Mouse (Mus musculus): ENCODE measurements at regions not wholly inside any gene's neighbourhood (a gene's known extent, or its start where the extent isn't known, plus 50 kb on each side); places are given as distances from the start of the nearest gene placed in this dataset.
A peak's percentile ranks its signal among the peaks of the same experiment; 100 is the strongest.

DNA sequence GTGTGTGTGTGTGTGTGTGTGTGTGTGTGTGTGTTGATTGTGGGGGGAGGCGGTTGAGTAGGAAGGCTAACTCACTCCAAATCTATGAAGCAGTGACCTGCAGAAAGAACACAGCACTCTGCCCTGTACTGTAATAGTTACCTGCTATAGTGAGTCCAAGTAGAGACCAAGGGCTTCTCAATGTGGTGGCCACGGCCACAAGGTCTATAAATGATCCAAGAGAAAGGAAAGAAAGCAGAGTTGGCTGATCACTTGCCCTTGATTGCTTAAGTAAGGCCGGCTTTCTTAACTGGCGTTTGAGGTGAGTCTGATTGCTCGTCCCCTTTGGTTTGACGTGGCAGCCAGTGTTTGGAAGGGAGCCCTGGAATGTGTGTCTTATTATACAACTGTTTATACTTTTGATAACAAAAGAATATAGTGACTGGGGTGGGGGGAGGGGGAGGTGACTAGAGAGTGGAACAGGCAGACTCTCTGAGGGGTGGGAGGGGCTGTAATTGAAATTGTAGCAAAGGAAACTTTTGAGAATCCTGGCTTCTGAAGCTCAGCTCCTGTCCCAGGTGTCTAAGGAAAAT, 473.3 kb upstream of the Kif2a start:
- no peak for DNase-seq (ENCODE audit: extremely low spot score, low spot score)

GRCm38 (mm10) chr13:107493765-107494164, 471.8 kb upstream of the Kif2a start:
- no peak for DNase-seq (ENCODE audit: extremely low spot score, low spot score)

GRCm38 (mm10) chr13:107492448-107492847, 470.5 kb upstream of the Kif2a start:
- DNase-seq (ENCODE audit: extremely low spot score, low spot score), result no peak

DNA sequence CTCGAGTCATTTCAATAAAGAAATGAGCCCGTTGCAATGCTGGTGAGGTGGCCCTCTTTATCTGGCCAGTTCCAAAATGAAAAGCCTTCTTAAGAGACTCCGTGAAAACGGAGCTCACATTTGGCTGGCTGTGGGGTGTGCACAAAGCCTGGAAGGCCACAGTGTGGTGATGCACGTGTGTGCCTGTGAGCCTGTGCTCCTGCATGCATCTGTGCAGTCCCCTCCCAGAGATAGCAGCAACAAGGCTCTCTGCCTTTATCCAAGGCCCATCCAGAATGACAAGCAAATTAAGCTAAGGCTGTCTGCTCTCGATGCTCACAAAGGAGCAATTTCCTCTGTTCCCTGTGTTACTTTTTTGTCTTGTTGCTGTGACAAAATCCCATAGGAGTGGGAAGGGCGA, 469.5 kb upstream of the Kif2a start:
- DNase-seq (ENCODE audit: extremely low spot score, low spot score), result no peak

- no peak for DNase-seq (ENCODE audit: extremely low spot score, low spot score)
Measured at GRCm38 (mm10) chr13:107485400-107486017, 463.6 kb upstream of the Kif2a start.

DNA sequence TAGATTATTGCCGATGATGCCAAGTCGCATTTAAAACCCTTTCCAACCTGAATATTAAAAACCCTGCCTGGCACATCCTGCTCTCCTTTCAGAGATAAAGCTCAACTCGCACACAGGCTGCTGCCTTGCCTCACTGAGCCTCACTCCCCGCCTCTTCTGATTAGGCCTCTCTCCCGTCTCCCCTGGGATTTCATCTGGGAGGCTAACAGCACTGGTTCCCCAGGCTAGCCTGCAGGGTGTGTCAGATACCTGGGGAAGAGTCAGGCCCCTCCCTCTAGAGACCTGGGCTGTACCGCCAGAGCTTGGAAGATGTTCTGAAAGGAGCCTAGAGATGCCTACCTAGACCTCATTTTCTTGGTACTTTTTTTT, 462.7 kb upstream of the Kif2a start:
- no peak for DNase-seq (ENCODE audit: extremely low spot score, low spot score)

DNA sequence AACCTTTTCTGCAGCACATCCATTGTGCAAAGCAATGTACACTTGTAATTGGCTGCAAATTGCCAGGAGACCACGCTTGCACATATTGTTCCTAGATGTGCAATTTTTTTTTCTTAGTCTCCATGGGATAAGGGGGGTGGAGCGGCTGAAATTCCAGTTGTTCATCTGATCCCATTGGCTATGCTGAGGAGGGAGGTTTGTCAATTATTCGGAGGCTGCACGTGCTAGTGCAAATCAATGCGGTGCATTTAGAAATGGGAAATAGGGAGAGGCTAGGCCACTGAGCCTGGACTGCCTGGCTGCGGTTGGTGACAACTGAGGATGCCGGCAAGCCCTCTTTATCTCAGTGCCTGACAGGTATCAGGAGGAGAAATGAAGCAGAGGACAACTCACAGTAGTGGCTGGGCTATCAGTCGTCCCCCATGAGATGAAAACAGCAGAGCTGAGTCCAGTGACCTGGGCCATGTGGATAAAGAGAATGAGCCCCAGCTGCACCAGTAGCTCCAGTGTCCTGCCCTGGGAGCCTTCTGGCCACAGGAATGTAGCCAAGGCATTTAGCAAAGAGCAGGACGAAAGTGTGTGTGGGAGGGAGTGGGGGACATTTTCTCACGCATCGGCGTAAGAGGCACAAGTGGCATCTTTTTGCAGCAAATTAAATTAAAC, 462.2 kb upstream of the Kif2a start:
- DNase-seq (ENCODE audit: extremely low spot score, low spot score), result no peak

DNA sequence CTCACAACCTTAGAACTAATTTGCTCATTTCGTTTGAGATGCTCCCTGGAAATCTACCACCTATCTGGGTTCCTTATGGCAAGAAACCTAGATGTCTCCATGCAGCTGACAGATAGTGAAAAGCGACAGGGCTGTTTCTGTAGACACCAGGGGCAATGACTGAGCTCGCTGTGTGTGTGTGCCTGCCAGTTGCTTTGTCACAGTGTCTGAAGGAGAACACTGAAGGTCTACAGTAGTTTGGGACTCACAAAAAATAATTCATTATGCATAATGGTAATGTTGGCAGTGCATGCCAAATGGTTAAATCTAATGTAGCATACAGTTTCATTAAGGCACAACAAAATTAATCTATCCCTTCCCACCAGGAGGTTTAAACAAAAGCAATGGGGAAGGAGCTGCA, 453.2 kb upstream of the Kif2a start:
- no peak for DNase-seq (ENCODE audit: extremely low spot score, low spot score)

DNA sequence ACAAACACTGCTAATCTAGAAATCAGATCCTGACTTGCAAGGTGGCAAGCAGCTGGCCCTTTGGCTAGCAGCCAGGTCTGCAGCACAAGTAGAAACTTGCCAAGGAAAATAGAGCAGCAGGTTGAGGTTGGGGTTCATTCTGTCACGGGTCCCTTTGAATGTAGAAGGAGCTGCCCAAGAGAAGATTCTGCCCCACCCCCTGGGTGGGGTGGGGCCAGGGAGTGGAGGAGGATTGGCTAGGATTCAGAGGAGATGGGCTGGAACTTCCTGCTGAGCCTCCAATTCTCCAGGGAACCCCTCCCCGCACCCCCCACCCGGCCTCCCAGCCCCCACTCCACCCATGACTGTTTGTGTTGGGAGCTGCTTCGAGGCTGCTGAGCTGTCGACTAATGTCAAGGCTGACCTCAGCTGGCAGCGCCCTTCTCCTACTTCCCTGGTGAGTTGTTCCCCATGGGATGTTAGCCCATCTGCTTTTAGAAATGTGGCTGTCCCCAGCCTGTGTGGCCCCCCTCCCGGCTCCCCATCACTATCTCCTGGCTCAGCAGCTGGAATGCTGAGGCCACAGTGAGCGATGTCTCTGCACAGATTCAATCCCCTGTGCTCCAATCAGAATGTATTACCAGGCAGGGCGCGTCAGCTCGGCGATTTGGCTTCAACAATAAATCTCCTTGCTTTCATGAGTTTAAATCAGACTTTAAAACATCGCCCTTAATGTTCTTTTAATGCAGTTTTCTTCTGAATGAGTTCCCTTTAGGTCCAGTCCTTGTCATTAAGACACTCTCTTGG, 447.8 kb upstream of the Kif2a start:
- DNase-seq (ENCODE audit: extremely low spot score, low spot score), result peak; percentile 43

- DNase-seq (ENCODE audit: extremely low spot score, low spot score), result no peak
Measured at GRCm38 (mm10) chr13:107462791-107463190, 440.9 kb upstream of the Kif2a start.

GRCm38 (mm10) chr13:107461048-107461912, 439.4 kb upstream of the Kif2a start:
- DNase-seq (ENCODE audit: extremely low spot score, low spot score), result peak; percentile 41

- DNase-seq (ENCODE audit: extremely low spot score, low spot score), result no peak
Measured at GRCm38 (mm10) chr13:107458730-107459129, 436.8 kb upstream of the Kif2a start.

- DNase-seq (ENCODE audit: extremely low spot score, low spot score), result no peak
Measured at GRCm38 (mm10) chr13:107457270-107457669, 435.3 kb upstream of the Kif2a start.

GRCm38 (mm10) chr13:107456394-107456793, 434.5 kb upstream of the Kif2a start:
- DNase-seq (ENCODE audit: extremely low spot score, low spot score), result no peak

DNA sequence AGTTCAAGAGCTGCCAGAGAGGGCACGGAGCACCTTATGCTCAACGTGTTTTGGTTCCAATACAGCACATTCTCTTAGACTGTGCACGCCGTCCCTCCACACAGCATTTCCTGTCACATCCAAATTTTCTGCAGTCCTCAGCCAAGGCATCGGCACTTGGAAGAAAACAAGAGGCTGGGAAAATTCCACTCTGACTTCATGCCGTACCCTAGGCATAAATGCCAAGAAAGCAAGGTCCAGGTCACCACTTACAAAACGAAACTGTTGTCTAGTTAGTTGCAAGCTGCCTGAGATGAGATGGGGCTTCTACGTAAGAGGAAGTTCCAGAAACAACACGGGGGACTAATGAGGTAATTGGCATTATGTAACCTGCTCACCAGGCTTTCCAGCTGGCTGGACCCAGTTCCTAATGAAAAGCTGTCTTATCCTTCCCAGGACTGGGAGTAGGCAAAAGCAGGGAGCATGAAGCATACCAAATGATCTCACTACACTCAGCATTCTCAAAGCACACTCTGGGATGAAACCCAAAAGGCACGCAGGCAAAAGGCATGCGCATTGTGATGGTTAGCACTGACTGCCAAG, 427.8 kb upstream of the Kif2a start:
- DNase-seq (ENCODE audit: extremely low spot score, low spot score), result no peak

DNA sequence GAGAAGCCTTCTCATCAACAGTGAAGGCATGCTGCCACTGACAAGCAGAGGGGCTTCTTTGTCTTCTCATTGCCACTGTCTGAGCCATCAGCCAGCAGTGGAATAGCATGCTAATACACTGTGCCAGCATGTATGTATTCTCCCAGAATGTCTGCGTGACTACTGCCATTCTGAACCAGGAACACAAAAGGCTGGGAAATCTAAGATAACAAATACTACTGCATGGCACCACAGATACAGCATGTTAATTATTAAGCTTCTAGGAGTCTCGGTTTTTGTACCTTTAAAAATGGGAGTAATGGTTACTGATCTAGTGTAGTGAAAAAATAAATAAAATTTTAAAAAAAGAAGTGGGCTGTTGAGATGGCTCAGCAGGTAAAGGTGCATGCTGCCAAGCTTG, 425.9 kb upstream of the Kif2a start:
- DNase-seq (ENCODE audit: extremely low spot score, low spot score), result no peak

DNA sequence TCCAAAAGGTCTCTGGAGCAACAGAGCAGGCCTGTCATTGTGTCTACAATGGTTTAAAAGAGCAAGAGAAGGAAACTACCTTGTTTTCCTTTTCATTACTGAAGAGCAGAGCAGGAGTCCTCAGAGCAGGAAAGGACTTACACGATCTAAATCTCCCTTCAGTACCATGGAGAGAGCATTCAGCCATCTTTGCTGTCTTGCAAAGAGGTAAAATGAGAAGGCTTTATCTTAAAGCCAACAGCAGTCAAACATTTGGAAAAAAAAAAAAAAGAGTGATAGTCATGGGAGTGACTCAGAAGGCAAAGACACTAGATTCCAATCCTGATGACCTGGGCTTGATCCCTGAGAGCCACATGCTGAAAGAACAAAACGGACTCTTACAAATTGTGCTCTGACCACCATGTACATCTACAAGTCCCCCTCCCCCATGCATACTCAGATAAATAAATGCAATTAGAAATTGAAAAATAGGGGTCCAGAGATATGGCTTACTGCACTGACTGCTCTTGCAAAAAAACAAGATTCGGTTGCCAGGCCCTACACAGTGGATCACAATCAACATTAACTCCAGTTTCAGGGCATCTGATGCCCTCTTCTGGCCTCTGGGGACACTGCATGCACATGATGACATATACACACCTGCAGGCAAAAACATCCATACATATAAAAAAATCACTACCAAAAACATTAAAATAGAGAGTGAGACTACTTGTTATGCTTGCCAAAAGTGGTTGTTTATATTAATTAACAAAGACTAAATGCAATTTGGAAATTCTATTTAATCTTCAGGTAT, 397.6 kb upstream of the Kif2a start:
- no peak for DNase-seq (ENCODE audit: extremely low spot score, low spot score)

GRCm38 (mm10) chr13:107410267-107410666, 388.3 kb upstream of the Kif2a start:
- no peak for DNase-seq (ENCODE audit: extremely low spot score, low spot score)

GRCm38 (mm10) chr13:107407674-107408026, 385.7 kb upstream of the Kif2a start:
- no peak for DNase-seq (ENCODE audit: extremely low spot score, low spot score)

GRCm38 (mm10) chr13:107406977-107407673, 385.2 kb upstream of the Kif2a start:
- DNase-seq (ENCODE audit: extremely low spot score, low spot score), result no peak

Data from neural tube, embryonic 10.5 days (tissue).